Mouse (Mus musculus): Measurements from ENCODE around the gene Map2k5.

The Map2k5 gene

GRCm38 (mm10) chr9:63377270-63378142, at the start of gene Map2k5:
Gene Map2k5, minus strand, starts transcription at chr9:63377902.
- peak; percentile 75 for DNase-seq (ENCODE audit: low read depth, low spot score)

- no peak for DNase-seq (ENCODE audit: low read depth, low spot score)
Measured at GRCm38 (mm10) chr9:63421096-63421736, 43.5 kb upstream of the Map2k5 start.

GRCm38 (mm10) chr9:63420396-63420795, 42.7 kb upstream of the Map2k5 start:
- DNase-seq (ENCODE audit: low read depth, low spot score) = no peak

GRCm38 (mm10) chr9:63400176-63400575, 22.5 kb upstream of the Map2k5 start:
- no peak for DNase-seq (ENCODE audit: low read depth, low spot score)

GRCm38 (mm10) chr9:63399463-63399815, 21.7 kb upstream of the Map2k5 start:
- no peak for DNase-seq (ENCODE audit: low read depth, low spot score)

GRCm38 (mm10) chr9:63398611-63399462, 21.1 kb upstream of the Map2k5 start, which contains the start of gene 2300009A05Rik:
Gene 2300009A05Rik, minus strand, starts transcription at chr9:63399246.
- peak; percentile 84 for DNase-seq (ENCODE audit: low read depth, low spot score)

GRCm38 (mm10) chr9:63395612-63396011, 17.9 kb upstream of the Map2k5 start:
- no peak for DNase-seq (ENCODE audit: low read depth, low spot score)

- no peak for DNase-seq (ENCODE audit: low read depth, low spot score)
Measured at GRCm38 (mm10) chr9:63391307-63391706, 13.6 kb upstream of the Map2k5 start.

- no peak for DNase-seq (ENCODE audit: low read depth, low spot score)
Measured at GRCm38 (mm10) chr9:63382761-63383160, 5.1 kb upstream of the Map2k5 start.

GRCm38 (mm10) chr9:63380326-63380725, 2.6 kb upstream of the Map2k5 start:
- no peak for DNase-seq (ENCODE audit: low read depth, low spot score)

GRCm38 (mm10) chr9:63378174-63378573, 472 bp upstream of the Map2k5 start:
- DNase-seq (ENCODE audit: low read depth, low spot score) = no peak

- no peak for DNase-seq (ENCODE audit: low read depth, low spot score)
Measured at GRCm38 (mm10) chr9:63373315-63373714, 4.4 kb downstream of the Map2k5 start.

- no peak for DNase-seq (ENCODE audit: low read depth, low spot score)
Measured at GRCm38 (mm10) chr9:63372541-63372940, 5.2 kb downstream of the Map2k5 start.

- DNase-seq (ENCODE audit: low read depth, low spot score) = no peak
Measured at GRCm38 (mm10) chr9:63360410-63360809, 17.3 kb downstream of the Map2k5 start.

- DNase-seq (ENCODE audit: low read depth, low spot score) = no peak
Measured at GRCm38 (mm10) chr9:63359016-63359415, 18.7 kb downstream of the Map2k5 start.

GRCm38 (mm10) chr9:63356721-63357120, 21.0 kb downstream of the Map2k5 start:
- DNase-seq (ENCODE audit: low read depth, low spot score) = no peak

GRCm38 (mm10) chr9:63356278-63356677, 21.4 kb downstream of the Map2k5 start:
- DNase-seq (ENCODE audit: low read depth, low spot score) = no peak

GRCm38 (mm10) chr9:63354168-63354567, 23.5 kb downstream of the Map2k5 start:
- DNase-seq (ENCODE audit: low read depth, low spot score) = no peak

- DNase-seq (ENCODE audit: low read depth, low spot score) = no peak
Measured at GRCm38 (mm10) chr9:63350030-63350429, 27.7 kb downstream of the Map2k5 start.

GRCm38 (mm10) chr9:63349241-63349640, 28.5 kb downstream of the Map2k5 start:
- DNase-seq (ENCODE audit: low read depth, low spot score) = no peak

- no peak for DNase-seq (ENCODE audit: low read depth, low spot score)
Measured at GRCm38 (mm10) chr9:63348146-63348545, 29.6 kb downstream of the Map2k5 start.

GRCm38 (mm10) chr9:63346029-63346428, 31.7 kb downstream of the Map2k5 start:
- DNase-seq (ENCODE audit: low read depth, low spot score) = no peak

Measured in embryo, embryonic 11.5 days (tissue).